Mouse (Mus musculus) cerebellum, adult 11-12 months (tissue): Measurements from ENCODE around the gene Gm28047.
"Not testable (repeated sequence)": the region's sequence is repeated elsewhere in the genome, so short reads cannot be mapped to it uniquely, and the experiment has no call there.

Experiments
- DNase-seq: peaks from one replicate; pipeline ENCODE4 v3.0.0; 2022

Gm28047 gene

DNA sequence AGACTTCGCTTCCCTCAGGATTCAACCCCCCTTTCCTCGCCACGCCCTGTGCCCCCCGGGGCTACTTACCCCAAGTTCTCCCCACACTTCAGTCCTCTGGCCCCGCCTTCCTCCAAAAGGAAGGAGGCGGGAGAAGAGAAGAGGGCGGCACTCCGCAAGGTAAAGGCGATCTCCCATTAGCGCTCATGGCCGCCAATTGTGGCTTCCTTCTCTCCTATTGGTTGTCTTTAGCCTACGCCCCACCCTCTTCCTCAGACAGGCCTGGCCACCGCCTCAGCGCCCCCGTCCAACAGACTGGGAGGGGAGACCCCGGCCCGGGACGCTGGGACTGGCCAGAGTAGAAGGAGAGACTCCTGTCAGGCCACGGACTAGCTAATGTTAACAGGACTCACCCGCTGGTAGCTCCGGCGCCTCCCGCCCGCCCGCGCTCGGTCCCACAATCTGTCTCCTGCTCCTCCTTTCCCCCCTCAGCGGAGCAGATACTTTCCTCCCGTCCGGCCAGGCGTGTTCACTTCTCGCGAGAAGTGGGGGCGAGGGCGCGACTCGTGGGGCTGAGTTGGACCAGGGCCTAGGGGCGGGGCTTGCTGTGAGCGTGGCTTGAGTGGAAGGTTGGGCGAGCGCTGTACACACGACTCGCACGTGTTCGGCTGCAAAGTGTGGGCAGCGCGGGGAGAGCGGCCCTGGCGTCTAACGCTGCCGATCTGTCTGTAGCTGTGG lies at the start of gene Gm28047, which contains the start of gene Atf7:
Gm28047 (minus strand) TSS at position 98 of the 717 bp plus-strand sequence.
Atf7 (minus strand) TSS at position 495 of the 717 bp plus-strand sequence.
- peak; percentile 98 for DNase-seq

DNA sequence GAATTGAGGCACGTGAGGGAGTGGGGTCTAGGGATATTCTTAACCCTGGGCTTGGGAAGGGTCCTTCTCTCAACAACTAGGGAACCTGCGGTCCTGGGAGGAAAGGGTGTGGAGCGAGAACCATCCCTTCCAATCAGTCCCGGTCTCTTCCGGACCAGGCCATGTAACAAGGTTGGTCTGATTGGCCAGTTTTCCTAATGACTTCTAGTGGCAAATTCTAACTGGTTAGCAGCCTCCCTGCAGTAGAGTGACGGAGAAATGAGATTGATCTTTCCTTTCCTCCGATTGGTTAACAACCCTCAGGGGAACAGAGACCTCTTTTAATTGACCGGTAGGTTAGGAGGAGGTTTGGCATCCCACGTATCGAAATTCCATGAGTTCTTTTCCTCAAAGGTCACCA lies 48.7 kb upstream of the Gm28047 start:
- peak; percentile 64 for DNase-seq

DNA sequence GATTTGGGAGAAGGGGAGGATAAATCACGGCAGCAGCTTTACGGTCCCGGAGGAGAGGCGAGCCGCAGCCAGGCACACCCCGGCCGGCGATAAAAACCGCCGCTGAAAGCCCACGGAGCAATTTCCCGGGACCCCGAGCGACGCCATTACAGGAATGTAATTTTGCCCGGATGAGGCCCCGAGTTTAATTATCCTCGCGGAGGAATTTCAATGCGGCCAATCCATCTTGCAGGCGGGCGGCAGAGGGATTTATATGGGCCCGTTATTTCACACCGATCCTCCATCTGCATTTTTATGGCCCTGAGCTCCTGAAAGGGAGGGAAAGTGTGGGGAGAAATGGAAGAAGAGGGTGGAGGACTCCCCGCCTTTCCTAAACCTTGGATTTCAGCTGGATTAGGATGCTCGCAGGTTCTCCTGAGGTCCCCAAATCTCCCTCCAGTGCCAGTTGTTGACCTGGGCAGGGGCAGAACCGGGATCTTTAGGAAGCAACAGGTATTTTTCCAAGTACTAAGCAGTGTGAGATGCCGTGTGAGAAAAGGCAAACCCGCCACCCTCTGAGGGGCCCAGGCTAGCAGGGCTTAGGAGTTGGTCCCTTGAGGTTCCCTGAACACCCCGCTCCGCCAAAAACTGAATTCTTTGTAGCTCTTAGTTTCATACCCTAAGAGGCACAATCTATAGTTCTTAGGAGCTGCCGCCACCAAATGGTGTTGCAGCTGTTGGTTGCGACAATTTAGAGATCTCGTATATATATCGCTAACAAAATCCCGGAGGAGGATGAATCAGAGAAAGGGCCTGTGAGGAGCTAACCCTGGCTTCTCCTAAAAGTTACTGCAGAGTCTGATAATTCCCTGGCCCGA lies 47.6 kb upstream of the Gm28047 start, which contains the start of gene Atp5g2:
Atp5g2 (minus strand) TSS at position 138 of the 857 bp plus-strand sequence.
- peak; percentile 61 for DNase-seq

DNA sequence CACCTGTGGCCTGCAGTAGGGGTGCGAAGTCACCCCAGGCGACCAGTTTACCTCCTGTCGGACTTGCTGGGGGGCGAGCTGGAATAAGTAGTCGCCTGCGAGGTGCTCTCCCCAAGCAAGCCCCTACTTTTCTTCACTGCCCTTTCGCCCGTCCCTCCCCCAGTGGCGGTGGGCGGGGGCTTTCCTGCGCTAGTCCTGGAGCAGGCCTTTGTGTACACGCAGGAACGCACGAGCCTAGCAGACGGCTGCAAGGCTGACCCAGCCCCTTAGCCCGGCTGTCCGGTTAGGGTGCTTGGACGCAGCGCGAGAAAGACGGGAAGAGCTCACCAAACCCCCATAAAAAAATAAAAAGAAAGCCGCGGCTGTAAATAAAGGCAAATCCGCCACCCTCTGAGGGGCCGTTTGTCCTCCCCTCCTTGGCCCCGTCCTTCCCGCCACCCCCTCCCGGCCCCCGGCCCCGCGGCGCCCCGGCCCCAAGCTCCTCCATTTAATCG lies 46.9 kb upstream of the Gm28047 start:
- peak; percentile 87 for DNase-seq

DNA sequence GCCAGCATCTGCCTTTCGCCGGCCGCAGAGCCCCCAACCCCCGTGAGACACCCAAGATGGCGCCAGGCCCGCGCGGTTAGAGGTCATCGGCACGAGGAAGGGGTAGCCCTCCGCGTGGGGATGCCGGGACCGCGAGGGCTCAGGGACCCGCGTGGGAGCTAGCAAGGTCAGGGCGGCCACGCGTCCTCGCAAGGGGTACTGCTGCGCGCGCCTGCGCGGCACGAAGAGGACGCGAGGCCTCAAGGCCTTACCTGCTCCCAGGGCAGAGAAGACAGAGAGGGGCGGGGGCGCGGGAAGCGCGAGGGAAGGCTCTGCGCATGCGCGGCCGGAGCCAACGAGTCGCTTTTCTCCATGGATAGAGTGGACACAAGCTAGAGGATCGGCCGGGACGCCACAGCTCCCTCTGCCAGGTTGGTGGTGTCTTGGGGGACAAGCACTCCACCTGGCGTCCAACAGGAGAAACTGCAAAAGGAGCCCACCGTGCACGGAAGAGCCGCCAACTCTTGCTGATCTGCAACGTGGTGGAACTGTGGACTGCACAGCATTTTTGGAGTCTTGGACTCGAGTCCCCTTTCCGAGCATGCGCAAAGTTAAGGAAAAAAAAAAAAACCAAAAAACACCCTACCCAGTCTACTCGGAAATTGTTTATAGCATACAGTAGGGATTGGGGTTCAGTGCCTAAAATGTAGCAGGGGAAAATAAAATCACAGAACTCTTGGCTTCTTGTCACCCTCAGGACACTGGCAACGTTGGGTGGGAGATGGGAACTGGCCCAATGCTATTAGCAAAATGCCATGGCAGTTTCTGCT lies 46.1 kb upstream of the Gm28047 start:
- DNase-seq = peak; percentile 99

DNA sequence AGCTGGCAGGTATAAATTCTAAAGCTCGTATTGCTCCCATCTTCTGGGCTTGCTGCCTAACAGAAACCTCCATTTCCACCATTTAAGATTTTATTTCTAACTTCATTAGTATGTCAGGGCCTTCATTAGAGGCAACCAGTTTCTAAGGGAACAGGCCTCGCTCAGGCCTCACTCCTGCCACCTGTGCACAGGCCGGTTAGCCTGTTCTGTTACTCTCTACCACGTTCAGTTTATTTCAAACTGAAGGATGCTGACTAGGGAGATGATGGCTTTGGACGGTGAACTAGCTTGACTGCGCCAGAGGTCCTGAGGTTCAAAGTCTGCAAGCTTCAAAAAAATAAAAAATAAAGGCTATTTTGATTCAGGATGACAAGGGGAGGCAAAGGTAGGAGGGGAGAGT lies 45.4 kb upstream of the Gm28047 start:
- DNase-seq = no peak

DNA sequence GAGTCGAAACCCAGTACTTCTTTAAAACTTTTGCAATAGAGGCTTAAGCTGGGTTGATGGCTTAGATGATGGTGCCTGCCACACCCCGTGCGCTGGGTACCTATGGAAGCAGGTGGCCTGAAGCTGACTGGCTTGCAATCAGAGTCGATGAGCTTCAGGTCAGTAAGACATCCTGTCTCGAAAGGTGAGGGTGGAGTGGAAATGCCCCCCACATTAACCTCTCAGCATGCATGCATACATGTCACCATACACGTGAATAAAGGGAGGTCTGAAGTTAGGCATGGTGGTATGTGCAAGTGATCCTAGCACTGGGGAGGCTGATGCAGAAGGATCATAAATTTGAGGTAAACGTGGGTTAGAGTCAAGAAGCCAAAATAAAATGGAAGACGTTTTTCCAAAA lies 44.7 kb upstream of the Gm28047 start:
- peak; percentile 42 for DNase-seq

DNA sequence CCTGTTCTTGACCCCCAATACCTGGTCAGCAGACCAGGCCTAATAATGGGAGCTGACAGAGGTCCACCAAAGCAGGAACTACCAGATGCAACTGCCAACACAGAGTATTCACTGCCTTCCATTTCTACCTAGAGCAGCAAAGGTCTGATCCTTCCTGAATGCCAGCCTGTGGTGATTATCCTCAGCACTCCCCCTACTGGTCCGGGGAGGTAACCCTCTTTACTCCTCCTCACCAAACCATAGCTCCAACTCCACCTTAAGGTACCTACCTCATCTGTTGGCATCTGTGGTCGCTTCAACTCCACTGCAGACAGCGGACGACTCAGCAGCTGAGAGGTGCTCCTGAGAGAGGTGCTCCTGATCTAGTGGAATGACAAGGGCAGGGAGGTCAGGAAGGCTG lies 40.6 kb upstream of the Gm28047 start:
- peak; percentile 46 for DNase-seq

DNA sequence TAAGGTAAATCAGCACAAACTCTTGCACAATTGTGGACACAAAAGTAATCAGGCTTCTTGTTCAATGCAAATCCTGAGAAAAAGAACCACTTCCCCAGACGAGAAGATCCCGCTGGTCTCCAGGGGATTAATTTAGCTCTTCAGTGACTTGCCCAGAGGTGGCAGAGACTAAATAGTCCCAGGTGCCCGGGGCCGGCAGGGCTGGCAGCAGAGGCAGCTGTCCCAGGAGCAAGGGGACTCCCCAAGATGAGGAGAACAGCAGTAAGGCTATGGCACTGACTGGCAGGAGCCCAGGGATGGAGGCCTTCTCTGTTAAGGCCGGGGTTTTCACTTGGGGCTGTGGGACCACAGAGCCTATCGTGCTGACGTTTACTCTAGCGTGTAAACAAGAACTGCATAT lies 39.0 kb upstream of the Gm28047 start:
- DNase-seq = no peak

DNA sequence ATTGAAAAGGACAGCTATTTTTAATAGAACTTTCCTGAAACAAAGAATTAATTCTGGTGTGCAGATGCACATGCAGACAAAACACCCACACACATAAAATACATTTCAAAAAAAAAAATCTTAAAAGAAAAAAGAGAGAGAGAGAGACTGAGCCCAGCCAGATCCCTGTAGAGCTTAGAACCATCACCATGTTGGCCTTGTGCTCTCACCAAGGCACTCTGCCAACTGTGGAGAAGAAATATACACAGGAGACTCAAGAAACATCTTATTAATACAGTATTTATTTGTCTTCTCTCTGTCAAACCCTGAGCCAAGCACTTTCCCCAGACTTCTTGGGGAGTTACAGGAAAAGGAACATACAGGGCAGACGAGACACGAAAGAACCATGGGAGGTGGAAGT lies 37.7 kb upstream of the Gm28047 start:
- not testable (repeated sequence) for DNase-seq

DNA sequence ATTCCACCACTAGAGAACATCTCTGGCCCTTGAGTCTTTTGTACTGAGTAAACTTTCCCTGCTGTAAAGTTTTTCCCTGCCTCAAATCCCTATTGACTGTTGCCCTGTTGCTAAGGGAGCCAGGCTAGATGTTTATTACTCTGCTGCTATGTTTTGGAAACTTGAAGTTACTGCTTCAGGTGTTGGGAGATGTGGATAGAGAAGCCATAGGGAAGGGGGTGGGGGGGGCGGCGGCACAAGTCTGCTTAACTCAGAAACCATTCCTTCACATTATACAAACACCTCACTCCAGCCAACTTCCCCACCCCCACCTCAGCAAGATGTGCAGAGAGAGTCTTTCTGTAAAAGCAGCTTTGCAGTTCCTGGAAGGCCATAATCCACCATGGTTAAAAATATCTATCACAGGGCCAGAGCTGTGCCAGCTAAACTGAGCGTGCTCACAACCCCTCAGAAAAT lies 33.1 kb upstream of the Gm28047 start:
- no peak for DNase-seq

DNA sequence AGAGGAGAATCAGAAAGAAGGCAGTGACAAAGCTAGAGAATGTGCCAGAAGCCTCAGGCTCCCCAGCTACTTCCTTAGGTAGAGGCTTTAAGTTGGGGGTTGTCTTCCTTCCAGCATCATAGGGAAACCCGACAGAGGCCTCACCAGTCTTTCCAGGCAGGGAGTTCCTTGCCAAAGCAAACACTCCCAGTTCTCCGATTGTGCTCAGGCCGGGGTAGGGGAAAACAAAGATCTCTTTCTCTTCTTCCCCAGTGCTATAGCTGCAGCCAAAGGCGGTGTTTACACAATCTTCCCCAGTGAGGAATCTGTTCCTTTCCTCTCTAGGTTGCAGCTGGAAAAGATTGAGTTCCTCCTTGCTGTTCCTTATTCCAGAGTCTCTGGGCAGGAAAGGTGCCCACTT lies 31.8 kb upstream of the Gm28047 start:
- DNase-seq = no peak

DNA sequence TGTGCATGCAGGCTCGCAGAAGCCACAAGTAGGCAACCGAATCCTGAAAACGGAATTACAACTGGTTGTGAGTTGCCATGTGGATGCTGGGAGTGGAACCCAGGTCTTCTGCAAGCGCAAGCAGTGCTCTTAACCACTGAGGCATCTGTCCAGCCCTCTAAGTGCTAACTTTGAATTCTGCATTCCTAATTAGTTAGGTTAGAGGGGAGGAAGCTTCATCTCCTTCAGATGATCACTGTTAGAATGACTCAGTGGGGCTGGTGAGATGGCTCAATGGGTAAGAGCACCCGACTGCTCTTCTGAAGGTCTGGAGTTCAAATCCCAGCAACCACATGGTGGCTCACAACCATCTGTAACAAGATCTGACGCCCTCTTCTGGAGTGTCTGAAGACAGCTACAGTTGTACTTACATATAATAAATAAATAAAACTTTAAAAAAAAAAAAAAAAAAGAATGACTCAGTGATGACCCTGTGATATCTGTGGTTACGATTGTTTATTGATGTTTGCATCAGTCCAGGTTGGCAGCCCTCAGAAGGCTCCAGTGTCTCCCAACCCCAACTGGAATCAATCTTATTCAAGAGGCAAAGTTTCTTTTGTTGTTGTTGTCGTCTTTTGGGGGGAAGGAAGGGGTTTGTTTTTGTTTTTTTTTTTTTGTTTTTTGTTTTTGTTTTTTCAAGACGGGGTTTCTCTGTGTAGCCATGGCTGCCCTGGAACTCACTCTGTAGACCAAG lies 27.2 kb upstream of the Gm28047 start:
- not testable (repeated sequence) for DNase-seq

DNA sequence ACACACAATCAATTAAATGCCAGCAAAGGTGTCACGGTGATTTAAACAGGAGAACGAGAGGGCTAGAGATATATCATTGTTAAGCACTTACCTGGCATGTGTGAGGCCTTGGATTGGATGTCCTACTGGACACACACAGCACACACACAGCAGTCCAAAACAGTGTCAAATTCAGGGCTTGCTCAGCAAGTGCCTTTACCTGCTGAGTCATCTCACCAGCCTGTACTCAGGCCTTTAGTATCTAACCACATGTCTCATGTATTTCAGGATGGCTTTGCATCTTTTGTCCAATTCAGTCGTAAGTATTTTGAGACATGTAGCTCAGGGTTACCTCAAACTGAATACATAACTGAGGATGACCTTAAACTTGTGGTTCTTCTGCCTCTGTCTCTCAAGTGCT lies 26.2 kb upstream of the Gm28047 start:
- no peak for DNase-seq

DNA sequence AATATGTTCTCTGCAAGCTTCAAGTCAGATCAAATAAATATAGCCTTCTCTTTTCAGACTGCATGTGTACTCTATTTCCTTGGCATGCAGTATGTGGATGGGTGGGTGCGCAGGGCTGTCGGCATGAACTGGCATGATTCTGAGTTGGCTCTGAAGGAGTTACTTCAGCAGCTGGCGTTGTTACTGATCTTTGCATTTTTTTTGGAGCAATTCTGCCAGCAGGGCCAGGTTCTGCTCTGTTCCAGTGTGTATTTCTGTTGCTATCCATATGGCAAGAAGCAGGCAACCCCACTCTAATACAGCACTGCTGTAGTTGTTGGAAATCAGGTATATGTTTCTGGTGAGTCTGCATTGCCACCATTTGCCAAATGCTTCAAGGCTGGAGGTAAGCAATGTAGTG lies 10.9 kb upstream of the Gm28047 start:
- no peak for DNase-seq

DNA sequence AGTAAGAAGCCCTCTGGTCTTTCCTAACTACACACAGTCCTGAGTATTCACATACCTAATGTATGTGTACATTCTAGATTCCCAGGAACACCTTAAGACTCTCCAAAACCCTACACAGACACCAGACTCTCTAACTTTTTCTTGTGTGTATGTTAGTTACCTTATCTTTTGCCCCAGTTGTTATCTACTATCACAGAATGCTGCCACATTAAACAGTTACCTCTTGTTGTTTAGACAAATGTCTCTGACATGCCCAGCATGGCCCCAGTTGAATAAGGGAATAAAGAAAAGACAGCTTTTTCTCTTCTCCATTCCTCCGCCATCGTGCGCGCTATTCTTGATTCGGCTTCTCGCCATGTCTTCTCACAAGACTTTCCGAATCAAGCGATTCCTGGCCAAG lies 9.8 kb upstream of the Gm28047 start:
- no peak for DNase-seq

DNA sequence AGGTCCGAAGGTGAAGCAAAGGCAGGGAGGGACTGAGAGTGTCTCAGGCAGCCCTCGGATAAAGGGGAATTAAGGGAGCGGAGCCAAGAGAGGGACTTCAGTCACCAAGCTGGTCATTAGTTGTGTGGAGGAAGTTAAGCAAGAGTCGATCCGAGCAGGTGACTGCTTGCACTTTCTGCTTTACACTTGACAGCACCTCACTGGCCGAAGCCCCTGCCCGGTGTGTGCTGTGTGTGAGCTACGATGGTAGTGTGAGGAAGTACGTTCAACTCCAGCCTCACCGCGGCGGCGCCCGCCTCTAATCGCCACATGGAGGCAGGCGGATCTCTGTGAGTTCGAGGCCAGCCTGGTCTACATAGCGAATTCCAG lies 804 bp upstream of the Gm28047 start:
- no peak for DNase-seq

DNA sequence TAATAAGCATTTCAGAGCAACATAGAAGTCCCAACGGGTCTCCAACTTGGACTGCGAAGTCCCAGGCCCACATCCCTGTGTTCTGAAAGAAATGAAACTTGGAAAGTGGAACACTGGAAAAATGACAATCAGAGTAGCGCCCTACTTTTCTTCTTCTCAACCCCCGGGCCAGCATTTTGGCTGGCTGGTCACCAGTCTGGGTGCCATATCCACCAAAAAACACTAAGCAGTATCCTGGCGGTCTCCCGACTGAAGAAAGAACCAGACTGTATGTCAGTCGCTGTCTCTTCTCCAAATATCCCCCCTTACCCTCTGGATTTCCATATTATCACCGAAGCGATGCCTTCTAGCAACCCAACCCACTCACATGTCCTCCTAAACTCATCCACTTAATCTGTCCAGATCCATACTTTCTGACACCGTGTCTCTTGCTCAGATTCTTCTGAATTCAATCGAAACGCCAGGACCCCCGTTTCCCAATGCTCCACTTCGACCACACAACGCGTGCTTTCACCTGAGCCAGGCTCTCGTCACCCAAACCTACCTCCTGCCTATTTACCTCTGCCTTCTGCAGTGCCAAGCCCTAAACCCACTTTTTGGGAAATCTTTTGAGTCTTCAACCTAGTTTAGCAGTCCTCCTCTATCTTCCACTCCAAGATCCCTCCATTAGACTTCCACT lies 437 bp downstream of the Gm28047 start:
- DNase-seq = peak; percentile 47

DNA sequence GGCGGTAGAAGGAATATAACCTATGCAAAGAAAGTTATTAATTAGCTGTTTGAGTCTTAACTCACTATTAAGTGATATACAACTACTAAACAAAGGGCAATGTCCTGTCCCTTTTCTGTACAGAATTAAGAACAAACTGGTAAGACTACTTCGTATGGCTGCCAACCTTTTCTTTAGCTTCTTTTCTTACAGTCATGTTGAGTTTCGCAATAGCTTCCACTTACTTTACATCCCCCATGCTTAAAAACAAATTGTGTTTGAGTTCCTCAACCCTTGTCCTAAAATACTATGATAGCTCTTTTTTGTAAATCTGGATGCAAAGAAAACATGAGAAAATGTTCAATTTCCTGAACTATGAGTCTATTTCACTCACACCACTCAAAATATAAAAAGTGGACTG lies 1.7 kb downstream of the Gm28047 start:
- DNase-seq = no peak

DNA sequence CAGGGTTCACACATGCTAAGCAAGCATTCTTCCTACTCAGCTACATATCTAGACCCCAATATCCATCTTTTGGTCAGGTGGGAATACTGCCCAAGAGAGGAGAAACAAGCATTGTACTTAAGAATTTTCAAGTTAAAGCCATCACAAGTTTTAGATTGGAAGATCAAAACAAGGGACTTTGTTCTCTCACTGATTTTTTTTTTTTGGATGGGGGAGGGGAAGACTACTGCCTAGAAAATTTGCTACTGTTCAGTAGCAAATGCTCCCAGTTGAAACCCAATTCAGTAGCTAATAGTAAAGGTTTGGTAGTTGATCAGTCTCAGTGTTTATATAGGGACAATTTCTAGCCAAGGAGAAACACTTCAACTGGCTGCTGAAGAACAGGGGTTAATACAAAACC lies 2.3 kb downstream of the Gm28047 start:
- no peak for DNase-seq

DNA sequence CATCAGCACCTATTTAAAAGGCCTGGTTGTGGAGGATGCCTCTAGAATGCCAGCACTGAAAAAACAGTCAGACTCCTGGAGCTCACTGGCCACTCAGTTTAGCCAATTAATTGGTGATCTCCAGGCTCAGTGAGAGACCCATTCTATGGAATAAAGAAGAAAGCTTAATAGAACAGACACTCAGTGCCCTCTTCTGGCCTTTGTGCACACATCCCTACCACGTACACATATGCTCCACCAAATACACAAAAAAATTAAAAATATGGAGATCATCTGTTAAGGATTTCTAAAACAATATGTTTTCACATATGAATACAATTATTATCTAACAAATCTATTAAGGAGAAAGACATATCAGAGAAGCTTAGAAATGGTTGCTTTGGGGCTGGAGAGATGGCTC lies 4.1 kb downstream of the Gm28047 start:
- DNase-seq = no peak

DNA sequence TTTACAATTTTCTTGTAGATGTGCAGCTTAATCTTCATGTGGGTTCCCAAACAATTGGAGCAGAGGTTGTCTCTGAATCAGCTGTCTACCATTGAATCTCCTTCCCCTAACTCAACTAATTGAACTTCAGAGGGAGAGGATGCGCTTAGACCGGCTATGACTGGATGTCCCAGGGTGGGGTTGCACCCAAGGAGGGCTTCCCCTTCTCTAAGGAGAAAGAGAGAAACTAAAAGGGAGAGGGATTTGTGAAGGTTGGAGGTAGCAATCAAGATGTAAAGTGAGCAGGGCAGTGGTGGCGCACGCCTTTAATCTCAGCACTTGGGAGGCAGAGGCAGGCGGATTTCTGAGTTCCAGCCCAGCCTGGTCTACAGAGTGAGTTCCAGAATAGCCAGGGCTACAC lies 5.4 kb downstream of the Gm28047 start:
- DNase-seq = no peak
